Mouse (Mus musculus) forebrain, embryonic 12.5 days (tissue): ENCODE results near the gene Sycp3. TPM values are rescaled to one million over a fixed set of nuclear protein-coding genes. Genes with fewer than 3 reads are reported as not detected.

Experiments
- ATAC-seq: fragments of 200-750 bp; cut with Nextera tagmentation; 2 replicates; pipeline ENCODE4 v1.8.0; 2017; ENCODE audit warnings: moderate TSS enrichment; ENCODE audit not compliant: low FRiP score
- H3K27ac ChIP-seq: fragments of 300-500 bp; sonication (generic); 2 replicates; pipeline ENCODE4 v1.5.1; 2016; ENCODE audit warnings: mild to moderate bottlenecking
- H3K27me3 ChIP-seq: fragments of 300-500 bp; sonication (generic); 2 replicates; pipeline ENCODE4 v1.6.1; 2016; ENCODE audit warnings: mild to moderate bottlenecking
- H3K36me3 ChIP-seq: fragments of 300-500 bp; sonication (generic); replicated peaks from 2 replicates; pipeline ENCODE4 v1.6.1; 2016; ENCODE audit warnings: mild to moderate bottlenecking
- H3K4me1 ChIP-seq: fragments of 300-500 bp; sonication (generic); 2 replicates; pipeline ENCODE4 v1.6.1; 2016
- H3K4me2 ChIP-seq: fragments of 300-500 bp; sonication (generic); 2 replicates; pipeline ENCODE4 v1.6.1; 2016; ENCODE audit warnings: mild to moderate bottlenecking, moderate library complexity
- H3K4me3 ChIP-seq: fragments of 300-500 bp; sonication (generic); replicated peaks from 2 replicates; pipeline ENCODE4 v1.5.1; 2016; ENCODE audit warnings: mild to moderate bottlenecking
- H3K9ac ChIP-seq: fragments of 300-500 bp; sonication (generic); 2 replicates; pipeline ENCODE4 v1.6.1; 2016; ENCODE audit warnings: mild to moderate bottlenecking
- H3K9me3 ChIP-seq: fragments of 300-500 bp; sonication (generic); 2 replicates; pipeline ENCODE4 v1.6.1; 2016
- WGBS: fragments of 180-500 bp; shearing (Covaris S2); methylation state at CpG from one replicate; pipeline ENCODE4 v1.1.7; 2016; 5-methylcytosine and 5-hydroxymethylcytosine counted together
- polyA plus RNA-seq: library from polyadenylated mRNA; unstranded; fragments of >200 nt; fragmentation: Nextera tagmentation; extraction: Ambion mirVana; gene quantifications from 2 replicates; pipeline ENCODE4 v1.2.1, GENCODE M21; 2016

The Sycp3 gene
- 0.23 TPM in 1 of 2 replicates, not detected in the other for polyA plus RNA-seq

DNA sequence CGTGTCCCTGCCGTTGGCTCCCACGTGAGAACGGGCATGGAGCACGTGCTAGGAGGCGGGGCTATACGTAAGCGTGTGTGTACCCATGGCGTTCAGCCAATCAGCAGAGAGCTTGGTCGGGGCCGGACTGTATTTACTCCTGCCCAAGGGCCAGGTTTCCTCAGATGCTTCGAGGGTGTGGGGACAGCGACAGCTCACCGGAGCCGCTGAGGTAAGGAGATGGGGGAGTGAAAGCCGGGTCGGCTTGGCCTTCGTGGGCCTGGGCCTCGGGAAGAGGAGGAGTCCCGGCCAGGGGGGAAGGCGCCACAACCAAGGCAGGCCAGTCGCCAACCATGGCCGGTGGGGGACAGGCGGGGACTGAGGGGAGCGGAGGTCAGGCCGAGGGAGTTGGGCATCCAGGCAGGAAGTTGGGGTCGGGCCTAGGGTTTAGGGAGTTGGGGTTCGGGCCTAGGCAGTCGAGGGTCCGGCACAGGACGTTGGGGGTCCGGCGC, at the start of gene Sycp3:
Gene Sycp3 (plus strand): TSS at position 68 of the 491 bp plus-strand sequence.
- no peaks in the 10 kb centered on the region for H3K27me3 ChIP-seq
- 82% methylated on average over 33 of the region's 33 CpGs for WGBS
- no peak within 1 kb of the TSS for H3K27ac ChIP-seq
- 0 out of 2 replicates have a peak, but pooled peaks have one; percentile 11 for ATAC-seq
- no peak within 1 kb of the TSS for H3K4me2 ChIP-seq
- H3K9ac ChIP-seq: no peak within 1 kb of the TSS
- H3K9me3 ChIP-seq: no peaks in the 10 kb centered on the region
- H3K4me1 ChIP-seq: no peaks in the 10 kb centered on the region
- no peak within 1 kb of the TSS for H3K4me3 ChIP-seq
- no peaks in the 10 kb centered on the region for H3K36me3 ChIP-seq

DNA sequence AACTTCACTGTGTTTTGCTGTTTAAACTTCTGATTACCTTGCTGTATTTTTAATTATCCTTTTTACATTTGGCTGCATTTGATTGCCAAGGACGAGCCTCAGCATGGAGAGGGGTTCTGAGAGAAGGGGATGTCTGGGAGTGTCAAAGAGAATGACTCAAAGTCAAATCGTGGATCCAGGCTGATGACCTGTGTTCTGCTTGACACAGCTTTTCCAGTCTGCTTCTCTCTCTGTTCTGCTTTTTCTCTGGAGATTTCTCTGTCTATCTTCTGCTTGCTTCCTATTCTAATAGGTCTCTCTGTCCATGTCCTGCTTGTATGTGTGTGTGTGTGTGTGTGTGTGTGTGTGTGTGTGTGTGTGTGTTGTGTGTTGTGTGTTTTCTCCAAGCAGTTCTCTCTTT, 49.6 kb upstream of the Sycp3 start:
- H3K27me3 ChIP-seq: no peaks in the 10 kb centered on the region
- WGBS: 83% methylated on average over 2 of the region's 2 CpGs
- H3K4me1 ChIP-seq: no peaks in the 10 kb centered on the region
- no peak overlapping the region for H3K4me3 ChIP-seq
- no peaks in the 10 kb centered on the region for H3K9me3 ChIP-seq
- H3K9ac ChIP-seq: no peak overlapping the region
- H3K27ac ChIP-seq: no peak overlapping the region
- no peak overlapping the region for H3K4me2 ChIP-seq
- no peak for ATAC-seq
- H3K36me3 ChIP-seq: no peaks in the 10 kb centered on the region

DNA sequence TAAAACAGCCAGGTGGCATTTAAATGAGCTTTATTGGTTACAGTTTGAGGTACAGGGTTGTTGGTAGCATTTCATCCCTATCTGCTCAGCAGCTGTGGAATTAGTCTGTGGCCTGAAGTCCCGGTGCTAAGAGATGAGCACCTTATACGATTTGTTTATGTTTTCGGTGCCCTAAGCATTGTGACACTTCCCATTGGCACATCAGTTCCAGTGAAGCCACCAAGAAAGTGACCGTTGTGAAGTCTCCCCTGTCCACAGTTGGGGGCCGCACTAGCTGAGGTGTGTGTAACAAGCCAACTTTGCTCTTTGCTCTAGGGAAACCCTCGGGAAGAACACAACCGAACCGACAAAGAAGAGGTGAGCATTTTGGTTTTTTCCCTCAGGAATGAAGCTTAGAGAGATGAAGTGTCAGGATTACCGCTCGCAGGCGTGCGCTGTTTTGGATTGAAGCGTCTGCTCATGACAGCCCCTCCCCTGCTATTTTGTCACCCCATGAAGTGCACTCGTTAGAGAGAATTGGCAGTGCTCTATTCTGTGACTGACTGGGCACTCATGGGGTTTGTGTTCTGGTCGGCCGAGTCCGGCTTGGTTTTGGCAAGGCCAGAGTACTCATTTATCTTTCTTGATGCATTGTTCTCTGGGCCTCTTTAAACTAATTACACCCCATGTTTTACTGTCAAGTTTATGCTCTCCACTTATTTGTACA, 46.9 kb upstream of the Sycp3 start:
- H3K4me2 ChIP-seq: no peak overlapping the region
- H3K4me1 ChIP-seq: no peaks in the 10 kb centered on the region
- H3K4me3 ChIP-seq: no peak overlapping the region
- H3K9ac ChIP-seq: no peak overlapping the region
- no peak for ATAC-seq
- H3K27ac ChIP-seq: no peak overlapping the region
- no peaks in the 10 kb centered on the region for H3K27me3 ChIP-seq
- H3K36me3 ChIP-seq: no peaks in the 10 kb centered on the region; the same call in 1 of the 2 replicates
- 63% methylated on average over 17 of the region's 17 CpGs for WGBS
- no peaks in the 10 kb centered on the region for H3K9me3 ChIP-seq

DNA sequence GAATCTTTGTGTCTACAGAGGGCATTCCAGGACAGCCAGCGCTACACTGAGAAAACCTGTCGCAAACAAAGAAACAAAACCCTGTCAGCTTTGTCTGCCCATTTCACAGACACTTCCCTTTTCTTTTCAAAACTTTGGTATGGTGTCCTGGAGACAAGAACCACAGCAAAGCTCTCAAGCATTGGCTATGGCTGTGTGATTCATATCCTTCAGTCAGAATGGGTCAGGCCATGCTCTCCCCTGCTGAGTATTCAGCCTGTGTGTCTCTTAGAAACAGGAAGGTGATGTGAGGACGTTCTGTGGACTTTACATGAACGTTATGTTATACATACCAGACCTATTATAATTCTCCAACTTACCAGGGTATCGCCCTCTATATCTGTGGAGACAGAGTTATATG, 41.7 kb upstream of the Sycp3 start:
- Histone ChIP-seq H3K9me3 (no peaks in the 10 kb centered on the region), H3K36me3 (peaks cover 10% of the 10 kb centered on the region; the same call in 1 of the 2 replicates), H3K4me1 (no peaks in the 10 kb centered on the region), H3K27me3 (no peaks in the 10 kb centered on the region), H3K9ac (no peak overlapping the region), H3K4me2 (no peak overlapping the region), H3K27ac (no peak overlapping the region), H3K4me3 (no peak overlapping the region)
- no peak for ATAC-seq
- 93% methylated on average over 5 of the region's 5 CpGs for WGBS

DNA sequence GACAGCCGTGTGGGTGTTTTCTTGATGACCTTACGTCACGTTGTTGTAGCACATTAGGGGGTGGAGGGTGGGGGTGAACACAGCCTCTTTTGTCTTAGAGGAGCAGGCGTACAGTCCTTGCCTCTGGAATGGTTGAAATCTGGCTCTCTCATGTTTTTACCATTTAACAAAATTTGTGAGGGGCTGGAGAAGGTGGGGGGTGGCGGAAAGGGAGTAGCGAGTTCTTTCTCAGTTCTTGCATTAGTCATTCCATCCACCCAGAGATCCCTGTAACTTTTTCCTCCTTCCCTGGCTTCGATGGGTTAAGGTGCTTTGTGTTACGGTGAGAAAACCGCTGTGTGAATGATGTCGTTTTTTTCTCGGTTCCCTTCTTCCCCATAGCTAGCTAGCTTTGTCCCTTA, 39.2 kb upstream of the Sycp3 start:
- Histone ChIP-seq H3K36me3 (peaks cover 12% of the 10 kb centered on the region; the same call in 1 of the 2 replicates), H3K4me3 (no peak overlapping the region), H3K4me2 (no peak overlapping the region), H3K4me1 (no peaks in the 10 kb centered on the region), H3K9ac (no peak overlapping the region), H3K27me3 (no peaks in the 10 kb centered on the region), H3K9me3 (no peaks in the 10 kb centered on the region), H3K27ac (no peak overlapping the region)
- no peak for ATAC-seq
- 77% methylated on average over 11 of the region's 11 CpGs for WGBS

DNA sequence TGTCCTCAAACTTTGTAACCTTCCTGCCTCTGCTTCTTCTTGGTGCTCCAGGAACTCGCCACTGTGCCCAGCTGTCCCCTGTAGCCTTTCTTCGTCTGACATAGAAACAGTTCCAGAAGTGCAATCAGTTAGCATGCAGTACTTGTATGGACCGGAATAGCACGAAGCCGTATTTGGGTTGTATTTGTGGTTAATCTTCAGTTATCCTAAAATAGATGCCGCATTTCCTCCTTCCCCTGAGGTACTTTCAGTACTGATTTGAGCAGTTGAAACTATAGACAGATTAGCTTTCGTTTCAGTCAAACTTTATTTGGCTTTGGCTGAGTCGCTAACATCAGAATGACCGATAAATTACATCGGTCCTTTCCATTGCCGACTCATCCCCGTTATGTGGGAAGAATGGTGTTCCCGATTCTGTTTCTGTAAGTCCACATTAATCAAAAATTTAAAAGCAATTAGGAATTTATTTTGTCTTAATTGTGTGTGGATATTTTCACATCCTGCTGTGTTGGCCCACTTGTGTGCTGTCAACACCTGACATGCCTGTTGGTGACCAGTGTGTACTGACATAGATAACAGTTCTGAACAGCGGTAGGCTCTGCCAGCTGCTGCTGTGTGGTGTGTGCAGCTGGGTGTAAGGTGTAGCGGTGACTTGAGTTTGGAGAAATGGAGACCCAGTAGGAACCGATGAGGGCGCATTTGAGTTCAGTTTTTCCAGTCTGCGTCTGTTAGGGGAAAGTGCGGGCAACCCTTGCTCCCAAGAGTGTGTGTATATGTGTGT, 38.5 kb upstream of the Sycp3 start:
- Histone ChIP-seq H3K27me3 (no peaks in the 10 kb centered on the region), H3K9ac (no peak overlapping the region), H3K27ac (no peak overlapping the region), H3K4me3 (no peak overlapping the region), H3K36me3 (peaks cover 12% of the 10 kb centered on the region; the same call in 1 of the 2 replicates), H3K9me3 (no peaks in the 10 kb centered on the region), H3K4me1 (no peaks in the 10 kb centered on the region), H3K4me2 (no peak overlapping the region)
- 93% methylated on average over 19 of the region's 19 CpGs for WGBS
- ATAC-seq: no peak

DNA sequence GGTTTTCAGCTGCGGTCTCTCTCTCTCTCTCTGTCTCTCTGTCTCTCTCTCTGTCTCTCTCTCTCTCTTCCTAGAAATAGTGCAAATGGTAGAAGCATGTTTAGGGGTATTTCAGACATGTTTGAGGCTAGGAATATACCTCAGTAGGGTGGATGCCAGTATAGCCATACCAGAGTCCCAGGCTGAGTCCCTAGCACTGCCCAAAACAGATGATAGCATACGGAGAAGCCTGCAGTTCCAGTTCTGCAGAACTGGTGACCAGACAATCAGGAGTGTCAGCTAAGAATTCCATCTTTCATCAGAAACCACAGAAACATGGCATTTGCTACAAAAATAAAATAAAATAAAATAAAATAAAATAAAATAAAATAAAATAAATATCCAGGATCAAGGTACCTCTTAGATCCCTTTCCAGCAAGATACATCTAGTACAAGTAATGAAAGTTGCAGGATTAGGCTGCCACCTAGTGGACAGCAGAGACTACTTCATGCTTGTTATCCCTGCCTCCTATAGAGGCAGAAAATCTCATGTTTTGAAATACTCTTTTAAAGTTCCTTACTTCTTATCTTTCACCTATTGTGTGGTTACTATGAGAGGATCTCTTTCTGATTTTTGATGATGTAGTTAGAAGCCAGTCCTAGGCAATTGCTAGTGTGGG, 33.1 kb upstream of the Sycp3 start:
- no peaks in the 10 kb centered on the region for H3K9me3 ChIP-seq
- peaks cover 17% of the 10 kb centered on the region for H3K36me3 ChIP-seq
- peak; percentile 77; the same call in 1 of the 2 replicates for ATAC-seq
- no peaks in the 10 kb centered on the region for H3K4me1 ChIP-seq
- no peak overlapping the region for H3K4me3 ChIP-seq
- H3K9ac ChIP-seq: no peak overlapping the region
- no peak overlapping the region for H3K4me2 ChIP-seq
- no peaks in the 10 kb centered on the region for H3K27me3 ChIP-seq
- 93% methylated on average over 2 of the region's 2 CpGs for WGBS
- no peak overlapping the region for H3K27ac ChIP-seq

DNA sequence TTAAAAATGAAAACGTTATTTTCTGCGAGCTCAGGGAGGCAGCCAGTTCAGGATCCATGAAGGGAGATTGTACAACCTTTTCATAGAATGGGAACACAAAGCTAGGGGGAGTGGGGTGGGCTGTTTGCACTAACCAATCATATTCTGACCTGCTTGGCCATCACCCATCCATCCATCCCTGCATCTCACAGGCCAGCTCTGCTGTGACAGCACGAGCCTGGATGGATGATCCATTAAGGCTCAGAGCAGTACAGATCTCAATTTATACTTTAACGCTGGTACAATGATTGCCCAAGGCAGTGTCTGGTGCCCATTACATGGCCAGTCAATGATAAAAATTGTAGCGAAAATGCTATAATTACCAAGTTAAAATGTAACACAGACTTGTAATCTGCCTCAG, 32.5 kb upstream of the Sycp3 start:
- H3K36me3 ChIP-seq: peaks cover 20% of the 10 kb centered on the region
- H3K27me3 ChIP-seq: no peaks in the 10 kb centered on the region
- no peak overlapping the region for H3K27ac ChIP-seq
- no peak overlapping the region for H3K9ac ChIP-seq
- WGBS: 59% methylated on average over 5 of the region's 5 CpGs
- no peak overlapping the region for H3K4me3 ChIP-seq
- ATAC-seq: no peak
- no peaks in the 10 kb centered on the region for H3K9me3 ChIP-seq
- no peaks in the 10 kb centered on the region for H3K4me1 ChIP-seq
- H3K4me2 ChIP-seq: no peak overlapping the region

DNA sequence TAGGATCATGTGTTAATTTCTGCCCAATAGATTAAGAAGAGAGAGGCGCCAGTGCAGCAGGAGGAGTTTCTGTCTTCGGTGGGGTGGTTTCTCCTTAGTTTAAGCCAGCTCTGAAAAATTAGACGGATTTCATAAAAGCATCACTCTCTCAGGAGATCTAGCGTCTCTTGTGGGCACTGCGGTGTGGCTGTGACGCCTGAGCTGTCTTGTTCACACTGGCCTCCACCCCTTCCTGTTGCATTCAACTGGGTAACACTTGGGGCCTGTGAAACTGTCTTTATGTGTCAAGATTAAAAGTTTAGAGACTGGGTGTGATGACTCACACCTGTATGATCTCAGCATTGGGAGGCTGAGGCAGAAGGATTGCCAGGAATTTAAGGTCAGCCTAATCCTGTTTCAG, 31.4 kb upstream of the Sycp3 start:
- H3K4me1 ChIP-seq: no peaks in the 10 kb centered on the region
- no peaks in the 10 kb centered on the region for H3K9me3 ChIP-seq
- no peak overlapping the region for H3K4me3 ChIP-seq
- no peak overlapping the region for H3K27ac ChIP-seq
- no peak overlapping the region for H3K4me2 ChIP-seq
- no peaks in the 10 kb centered on the region for H3K27me3 ChIP-seq
- no peak overlapping the region for H3K9ac ChIP-seq
- 92% methylated on average over 6 of the region's 6 CpGs for WGBS
- peaks cover 22% of the 10 kb centered on the region; the same call in 1 of the 2 replicates for H3K36me3 ChIP-seq
- ATAC-seq: no peak

DNA sequence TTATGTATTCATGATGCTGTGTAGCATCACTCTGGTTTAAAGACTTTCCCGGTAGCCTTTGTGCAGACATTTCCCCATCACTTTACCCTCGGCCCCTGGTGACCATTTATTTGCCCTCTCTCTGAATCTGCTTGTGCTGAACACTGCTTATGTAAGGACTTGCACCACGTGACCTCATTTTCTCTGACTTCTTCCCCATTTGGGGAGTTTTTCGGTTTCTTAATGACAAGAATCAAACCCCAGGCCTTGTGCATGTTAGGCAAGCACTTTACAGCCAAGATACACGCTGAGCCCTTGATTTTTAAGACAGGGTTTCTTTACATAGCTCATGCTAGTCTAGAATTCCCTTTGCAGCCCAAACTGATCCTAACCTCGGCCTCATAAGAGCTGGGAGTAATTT, 18.1 kb upstream of the Sycp3 start:
- no peak for ATAC-seq
- no peak overlapping the region for H3K9ac ChIP-seq
- no peaks in the 10 kb centered on the region for H3K27me3 ChIP-seq
- no peak overlapping the region for H3K27ac ChIP-seq
- H3K4me1 ChIP-seq: no peaks in the 10 kb centered on the region
- H3K4me3 ChIP-seq: no peak overlapping the region
- 87% methylated on average over 6 of the region's 6 CpGs for WGBS
- no peaks in the 10 kb centered on the region for H3K9me3 ChIP-seq
- H3K36me3 ChIP-seq: peaks cover 18% of the 10 kb centered on the region
- no peak overlapping the region for H3K4me2 ChIP-seq

DNA sequence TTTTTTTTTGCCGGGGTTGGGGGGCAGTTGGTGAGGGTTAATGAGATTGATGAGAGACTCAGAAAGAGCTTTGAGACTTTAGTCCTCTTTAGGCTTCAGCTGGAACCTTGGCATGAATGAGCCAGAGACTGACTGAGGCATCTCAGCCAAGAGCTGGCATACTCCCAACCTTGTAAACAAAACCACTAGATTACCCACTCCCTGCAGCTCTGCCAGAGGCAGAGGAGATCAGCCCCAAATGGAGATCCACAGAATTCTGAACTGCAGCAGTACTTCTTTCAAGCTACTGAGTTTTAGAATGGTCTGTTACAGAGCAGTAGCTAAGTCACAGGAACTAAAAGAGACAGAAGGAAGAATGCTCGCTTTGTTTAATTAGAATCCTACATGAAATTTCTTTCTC, 8.1 kb upstream of the Sycp3 start:
- Histone ChIP-seq H3K27me3 (no peaks in the 10 kb centered on the region), H3K36me3 (no peaks in the 10 kb centered on the region), H3K4me3 (no peak overlapping the region), H3K4me2 (no peak overlapping the region), H3K4me1 (no peaks in the 10 kb centered on the region), H3K9me3 (no peaks in the 10 kb centered on the region), H3K27ac (no peak overlapping the region), H3K9ac (no peak overlapping the region)
- WGBS: 75% methylated on average over 2 of the region's 2 CpGs
- ATAC-seq: no peak

DNA sequence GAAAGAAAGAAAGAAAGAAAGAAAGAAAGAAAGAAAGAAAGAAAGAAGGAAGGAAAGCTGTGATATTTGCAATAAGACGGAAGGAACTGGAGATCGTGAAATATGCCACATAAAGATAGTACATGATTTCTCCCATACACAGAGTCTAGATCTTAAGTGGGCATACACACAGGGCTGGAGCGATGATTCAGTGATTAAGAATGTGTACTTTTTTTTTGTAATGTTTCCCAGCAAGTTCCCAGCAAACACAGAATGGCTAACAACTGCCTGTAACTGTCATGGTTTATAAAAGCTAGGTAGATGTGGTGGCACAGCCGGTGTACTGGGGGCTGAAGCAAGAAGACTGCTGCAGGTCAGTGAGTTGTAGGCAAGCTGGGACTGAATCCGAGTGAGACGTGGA, 7.4 kb upstream of the Sycp3 start:
- no peaks in the 10 kb centered on the region for H3K4me1 ChIP-seq
- no peaks in the 10 kb centered on the region for H3K36me3 ChIP-seq
- ATAC-seq: no peak
- H3K9me3 ChIP-seq: no peaks in the 10 kb centered on the region
- 75% methylated on average over 6 of the region's 6 CpGs for WGBS
- H3K4me3 ChIP-seq: no peak overlapping the region
- H3K4me2 ChIP-seq: no peak overlapping the region
- no peaks in the 10 kb centered on the region for H3K27me3 ChIP-seq
- H3K27ac ChIP-seq: no peak overlapping the region
- no peak overlapping the region for H3K9ac ChIP-seq
